Mouse (Mus musculus): ENCODE data around the gene Rasd2. TPM values are rescaled to one million over a fixed set of nuclear protein-coding genes. Genes with fewer than 3 reads are reported as not detected.

The Rasd2 gene
- polyA plus RNA-seq, 1 experiment from 2014 or later: 0.41 TPM

GRCm38 (mm10) chr8:75202913-75203312, 10.8 kb upstream of the Rasd2 start:
- H3K36me3 ChIP-seq: no peaks in the 10 kb centered on the region
- WGBS: 89% methylated on average over 3 of the region's 3 CpGs
- H3K9me3 ChIP-seq: no peaks in the 10 kb centered on the region
- H3K27me3 ChIP-seq: no peaks in the 10 kb centered on the region
- no peaks in the 10 kb centered on the region for H3K4me1 ChIP-seq
- no peak overlapping the region for H3K27ac ChIP-seq
- H3K4me3 ChIP-seq: no peak overlapping the region
- no peak overlapping the region for H3K9ac ChIP-seq
- no peak for ATAC-seq (ENCODE audit: insufficient number of reproducible peaks, insufficient read depth, low FRiP score, low TSS enrichment)
- H3K4me2 ChIP-seq (replicated peaks): no peak overlapping the region

- no peak for ATAC-seq (ENCODE audit: insufficient number of reproducible peaks, insufficient read depth, low FRiP score, low TSS enrichment)
- no peak overlapping the region for H3K4me3 ChIP-seq
- no peaks in the 10 kb centered on the region for H3K27me3 ChIP-seq
- no peaks in the 10 kb centered on the region for H3K4me1 ChIP-seq
- 75% methylated on average over 2 of the region's 2 CpGs for WGBS
- H3K4me2 ChIP-seq (replicated peaks): no peak overlapping the region
- H3K9ac ChIP-seq: no peak overlapping the region
- no peaks in the 10 kb centered on the region for H3K36me3 ChIP-seq
- no peaks in the 10 kb centered on the region for H3K9me3 ChIP-seq
- no peak overlapping the region for H3K27ac ChIP-seq
These were observed 10.3 kb upstream of the Rasd2 start for GRCm38 (mm10) chr8:75203420-75203819.

- no peak overlapping the region for H3K9ac ChIP-seq
- ATAC-seq (ENCODE audit: insufficient number of reproducible peaks, insufficient read depth, low FRiP score, low TSS enrichment): no peak
- no peak overlapping the region for H3K27ac ChIP-seq
- no peaks in the 10 kb centered on the region for H3K4me1 ChIP-seq
- no peaks in the 10 kb centered on the region for H3K9me3 ChIP-seq
- 81% methylated on average over 13 of the region's 13 CpGs for WGBS
- H3K36me3 ChIP-seq: no peaks in the 10 kb centered on the region
- no peak overlapping the region for H3K4me2 ChIP-seq (replicated peaks)
- H3K4me3 ChIP-seq: no peak overlapping the region
- no peaks in the 10 kb centered on the region for H3K27me3 ChIP-seq
These were observed 9.4 kb upstream of the Rasd2 start for GRCm38 (mm10) chr8:75204190-75204868.

DNA sequence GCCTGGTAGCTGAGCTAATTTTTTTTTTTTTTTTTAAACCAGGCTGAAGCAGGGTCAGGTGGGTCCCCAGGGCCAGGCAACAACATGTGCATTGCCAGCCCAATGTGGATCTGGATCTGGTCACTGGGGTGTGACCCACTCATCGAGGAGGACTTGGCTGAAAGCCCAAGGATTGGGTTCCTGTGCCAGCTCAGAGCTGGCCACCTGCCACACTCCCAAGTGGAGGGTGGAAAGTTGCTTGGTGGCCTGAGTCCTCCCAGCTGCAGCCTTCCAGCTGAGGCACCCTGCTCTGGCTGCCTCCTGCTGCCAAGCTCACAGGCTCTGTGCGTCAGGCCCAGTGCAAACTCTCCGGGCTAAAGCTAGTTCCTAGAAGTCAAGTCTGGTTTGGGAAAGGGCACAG, 2.3 kb upstream of the Rasd2 start:
- no peak for ATAC-seq (ENCODE audit: insufficient number of reproducible peaks, insufficient read depth, low FRiP score, low TSS enrichment)
- H3K27ac ChIP-seq: no peak overlapping the region
- peaks cover 56% of the 10 kb centered on the region for H3K27me3 ChIP-seq
- H3K9ac ChIP-seq: no peak overlapping the region
- H3K4me2 ChIP-seq (replicated peaks): no peak overlapping the region
- H3K9me3 ChIP-seq: no peaks in the 10 kb centered on the region
- no peak overlapping the region for H3K4me3 ChIP-seq
- WGBS: 80% methylated on average over 3 of the region's 3 CpGs
- H3K4me1 ChIP-seq: peaks cover 6% of the 10 kb centered on the region; the same call in 1 of the 2 replicates
- H3K36me3 ChIP-seq: no peaks in the 10 kb centered on the region

- H3K27ac ChIP-seq: no peak overlapping the region
- peaks cover 6% of the 10 kb centered on the region; the same call in 1 of the 2 replicates for H3K4me1 ChIP-seq
- peaks cover 67% of the 10 kb centered on the region for H3K27me3 ChIP-seq
- H3K9me3 ChIP-seq: no peaks in the 10 kb centered on the region
- WGBS: under 1% methylated on average over 62 of the region's 63 CpGs
- H3K4me3 ChIP-seq: peak overlapping the region; percentile 46
- peak; percentile 85 for ATAC-seq (ENCODE audit: insufficient number of reproducible peaks, insufficient read depth, low FRiP score, low TSS enrichment)
- H3K4me2 ChIP-seq (replicated peaks): peak overlapping the region; percentile 95
- H3K36me3 ChIP-seq: no peaks in the 10 kb centered on the region
- peak overlapping the region; percentile 56 for H3K9ac ChIP-seq
These were observed 975 bp upstream of the Rasd2 start for GRCm38 (mm10) chr8:75212631-75213306.

GRCm38 (mm10) chr8:75213307-75213651, 465 bp upstream of the Rasd2 start:
- under 1% methylated on average over 34 of the region's 36 CpGs for WGBS
- Histone ChIP-seq H3K4me1 (peaks cover 6% of the 10 kb centered on the region; the same call in 1 of the 2 replicates), H3K9ac (peak overlapping the region; percentile 56), H3K4me3 (peak overlapping the region; percentile 46), H3K27me3 (peaks cover 68% of the 10 kb centered on the region), H3K36me3 (no peaks in the 10 kb centered on the region), H3K9me3 (no peaks in the 10 kb centered on the region), H3K4me2 (replicated peaks) (peak overlapping the region; percentile 95), H3K27ac (no peak overlapping the region)
- ATAC-seq (ENCODE audit: insufficient number of reproducible peaks, insufficient read depth, low FRiP score, low TSS enrichment): peak; percentile 15; the same call in 1 of the 2 replicates

DNA sequence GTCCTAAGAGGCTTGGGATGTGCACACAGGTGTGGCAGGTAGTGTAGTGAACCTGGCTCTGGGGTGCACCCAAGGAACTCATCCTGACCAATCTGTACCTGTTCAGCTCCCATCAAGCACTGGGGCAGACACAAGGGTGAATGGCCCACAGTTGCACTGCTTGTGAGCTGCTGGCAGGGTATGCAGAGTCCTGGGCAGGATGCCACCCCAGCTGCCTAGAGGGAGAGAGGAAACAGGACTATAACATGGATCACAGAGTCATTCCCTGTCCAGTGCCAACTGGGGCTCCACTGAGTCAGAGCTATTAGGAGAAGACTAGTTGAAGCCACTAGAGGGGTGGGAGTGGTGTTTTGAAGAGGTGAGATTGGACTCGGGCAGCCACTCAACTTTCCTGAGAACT, 1.3 kb downstream of the Rasd2 start:
- Histone ChIP-seq H3K9me3 (no peaks in the 10 kb centered on the region), H3K9ac (no peak overlapping the region), H3K36me3 (no peaks in the 10 kb centered on the region), H3K27me3 (peaks cover 65% of the 10 kb centered on the region), H3K27ac (no peak overlapping the region), H3K4me2 (replicated peaks) (no peak overlapping the region), H3K4me3 (no peak overlapping the region), H3K4me1 (peaks cover 6% of the 10 kb centered on the region; the same call in 1 of the 2 replicates)
- 50% methylated on average over 1 of the region's 1 CpGs for WGBS
- no peak for ATAC-seq (ENCODE audit: insufficient number of reproducible peaks, insufficient read depth, low FRiP score, low TSS enrichment)

DNA sequence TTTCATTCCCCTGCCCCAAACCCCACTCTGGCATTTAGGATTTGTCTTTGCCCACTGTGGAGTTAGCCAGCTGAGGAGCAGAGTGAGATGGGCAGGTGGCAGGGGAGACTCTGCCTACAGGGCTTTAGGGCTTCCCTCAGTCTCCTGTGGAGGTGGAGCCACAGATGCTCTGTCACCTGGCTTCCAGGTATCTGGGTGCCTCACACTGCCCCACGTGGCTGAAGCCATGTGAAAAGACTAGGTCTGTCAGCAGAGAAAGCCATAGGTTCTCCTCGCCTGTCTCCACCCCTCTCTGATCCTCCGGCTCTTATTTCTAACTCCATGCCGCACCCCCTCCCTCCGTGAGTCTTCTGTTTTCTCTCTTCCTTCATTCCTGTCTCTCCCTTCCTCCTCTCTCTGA, 2.2 kb downstream of the Rasd2 start:
- Histone ChIP-seq H3K27ac (no peak overlapping the region), H3K4me3 (no peak overlapping the region), H3K4me1 (peaks cover 6% of the 10 kb centered on the region; the same call in 1 of the 2 replicates), H3K27me3 (peaks cover 65% of the 10 kb centered on the region), H3K9me3 (no peaks in the 10 kb centered on the region), H3K9ac (no peak overlapping the region), H3K36me3 (no peaks in the 10 kb centered on the region), H3K4me2 (replicated peaks) (no peak overlapping the region)
- 8% methylated on average over 5 of the region's 5 CpGs for WGBS
- no peak for ATAC-seq (ENCODE audit: insufficient number of reproducible peaks, insufficient read depth, low FRiP score, low TSS enrichment)

GRCm38 (mm10) chr8:75216886-75217285, 3.1 kb downstream of the Rasd2 start:
- Histone ChIP-seq H3K4me2 (replicated peaks) (no peak overlapping the region), H3K36me3 (no peaks in the 10 kb centered on the region), H3K27ac (no peak overlapping the region), H3K27me3 (peaks cover 57% of the 10 kb centered on the region), H3K4me3 (no peak overlapping the region), H3K4me1 (peaks cover 6% of the 10 kb centered on the region; the same call in 1 of the 2 replicates), H3K9ac (no peak overlapping the region), H3K9me3 (no peaks in the 10 kb centered on the region)
- WGBS: 87% methylated on average over 8 of the region's 8 CpGs
- ATAC-seq (ENCODE audit: insufficient number of reproducible peaks, insufficient read depth, low FRiP score, low TSS enrichment): no peak

DNA sequence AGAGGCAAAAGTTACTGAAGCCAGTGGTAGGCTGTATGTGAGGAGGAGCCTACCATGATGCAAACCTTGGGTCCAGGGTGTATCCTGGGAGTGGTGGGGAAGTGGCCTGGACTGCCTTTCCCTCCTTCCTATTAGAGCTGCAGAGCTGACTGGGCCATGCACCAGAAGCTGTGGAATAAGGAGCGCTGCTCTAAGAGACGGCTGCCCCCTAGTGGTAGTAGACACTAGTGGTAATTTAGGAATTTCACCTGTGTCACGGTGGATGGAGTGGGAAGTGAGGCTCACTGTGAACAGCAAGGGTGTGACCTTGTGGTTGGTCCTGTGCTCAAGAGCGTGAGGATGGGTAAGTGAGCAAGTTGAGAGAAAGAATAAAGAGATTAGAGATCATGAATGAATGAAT, 4.2 kb downstream of the Rasd2 start:
- 15% methylated on average over 4 of the region's 4 CpGs for WGBS
- no peak for ATAC-seq (ENCODE audit: insufficient number of reproducible peaks, insufficient read depth, low FRiP score, low TSS enrichment)
- H3K27me3 ChIP-seq: peaks cover 47% of the 10 kb centered on the region
- peaks cover 6% of the 10 kb centered on the region; the same call in 1 of the 2 replicates for H3K4me1 ChIP-seq
- no peak overlapping the region for H3K4me2 ChIP-seq (replicated peaks)
- H3K36me3 ChIP-seq: no peaks in the 10 kb centered on the region
- H3K9ac ChIP-seq: no peak overlapping the region
- no peaks in the 10 kb centered on the region for H3K9me3 ChIP-seq
- H3K4me3 ChIP-seq: no peak overlapping the region
- H3K27ac ChIP-seq: no peak overlapping the region

DNA sequence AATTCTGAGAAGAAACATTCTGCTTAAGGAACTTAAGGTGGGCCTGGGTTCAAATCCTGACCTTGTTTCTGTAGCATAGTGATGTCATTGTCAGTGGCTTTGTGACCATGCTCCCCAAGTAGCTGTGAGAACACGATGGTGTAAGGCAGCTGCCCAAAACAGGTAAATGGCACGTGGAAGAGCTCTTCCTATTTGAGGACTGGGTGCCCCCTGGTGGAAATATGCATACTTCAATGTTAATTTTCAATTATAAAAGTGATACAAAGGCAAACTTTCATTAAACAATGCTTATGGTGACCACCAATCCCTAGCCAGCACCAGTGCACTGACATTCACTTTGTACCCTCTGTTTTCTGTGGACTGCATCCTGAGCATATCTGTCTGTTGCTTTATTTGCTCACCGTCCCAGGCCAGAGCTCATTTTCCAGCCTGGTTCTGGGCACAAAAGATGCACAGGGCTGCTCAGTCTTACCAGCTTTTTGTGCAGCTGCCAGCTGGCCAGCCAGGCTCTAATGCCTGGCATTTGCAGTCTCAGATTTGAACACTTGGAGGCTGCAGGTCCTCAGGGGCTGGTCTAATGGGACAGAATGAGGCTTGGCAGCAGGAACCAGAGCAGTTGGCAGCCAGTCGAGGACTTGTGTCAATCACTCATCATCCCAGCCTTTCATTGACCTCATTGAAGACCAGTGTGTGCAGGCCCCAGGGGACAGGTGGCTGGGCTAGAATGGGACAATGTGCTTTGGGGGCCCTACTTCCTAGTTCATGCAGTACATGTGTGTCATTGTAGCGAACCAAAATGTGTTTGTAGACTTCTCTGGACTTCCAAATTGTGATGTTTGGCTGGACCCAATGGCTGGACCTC, 6.4 kb downstream of the Rasd2 start:
- ATAC-seq (ENCODE audit: insufficient number of reproducible peaks, insufficient read depth, low FRiP score, low TSS enrichment): no peak
- 59% methylated on average over 5 of the region's 5 CpGs for whole genome bisulfite sequencing

More for the DNA sequence above, 6.4 kb downstream of the Rasd2 start:
- no peaks in the 10 kb centered on the region for H3K9me3 ChIP-seq
- H3K36me3 ChIP-seq: no peaks in the 10 kb centered on the region
- peaks cover 25% of the 10 kb centered on the region for H3K27me3 ChIP-seq
- H3K4me2 ChIP-seq (replicated peaks): no peak overlapping the region
- no peak overlapping the region for H3K9ac ChIP-seq
- no peak overlapping the region for H3K4me3 ChIP-seq
- no peaks in the 10 kb centered on the region for H3K4me1 ChIP-seq
- H3K27ac ChIP-seq: no peak overlapping the region

Data from embryonic facial prominence, embryonic 12.5 days (tissue).